Mouse (Mus musculus) embryonic facial prominence, embryonic 12.5 days (tissue): ENCODE measurements around the gene Ces4a. TPM values are rescaled to one million over a fixed set of nuclear protein-coding genes. Genes with fewer than 3 reads are reported as not detected.
"Not testable (repeated sequence)": the region's sequence is repeated elsewhere in the genome, so short reads cannot be mapped to it uniquely, and the experiment has no call there.

Experiments
- ATAC-seq: fragments of 200-750 bp; cut with Nextera tagmentation; 2 replicates; pipeline ENCODE4 v1.8.0; 2017; ENCODE audit not compliant: insufficient number of reproducible peaks, insufficient read depth, low FRiP score, low TSS enrichment
- H3K27ac ChIP-seq: fragments of 300-500 bp; sonication (generic); 2 replicates; pipeline ENCODE4 v1.5.1; 2016; ENCODE audit warnings: mild to moderate bottlenecking
- H3K27me3 ChIP-seq: fragments of 300-500 bp; sonication (generic); 2 replicates; pipeline ENCODE4 v1.6.1; 2016; ENCODE audit warnings: mild to moderate bottlenecking, moderate library complexity
- H3K36me3 ChIP-seq: fragments of 300-500 bp; sonication (generic); 2 replicates; pipeline ENCODE4 v1.6.1; 2016; ENCODE audit warnings: mild to moderate bottlenecking
- H3K4me1 ChIP-seq: fragments of 300-500 bp; sonication (generic); 2 replicates; pipeline ENCODE4 v1.6.1; 2016
- H3K4me2 ChIP-seq: fragments of 300-500 bp; sonication (generic); replicated peaks from 2 replicates; pipeline ENCODE4 v1.6.1; 2016; ENCODE audit warnings: mild to moderate bottlenecking, moderate library complexity
- H3K4me3 ChIP-seq: fragments of 300-500 bp; sonication (generic); 2 replicates; pipeline ENCODE4 v1.5.1; 2016; ENCODE audit warnings: mild to moderate bottlenecking
- H3K9ac ChIP-seq: fragments of 300-500 bp; sonication (generic); 2 replicates; pipeline ENCODE4 v1.6.1; 2016; ENCODE audit warnings: mild to moderate bottlenecking, moderate library complexity
- H3K9me3 ChIP-seq: fragments of 300-500 bp; sonication (generic); 2 replicates; pipeline ENCODE4 v1.6.1; 2016; ENCODE audit warnings: mild to moderate bottlenecking, moderate library complexity
- WGBS: fragments of 180-500 bp; shearing (Covaris S2); methylation state at CpG from one replicate; pipeline ENCODE4 v1.1.7; 2016; 5-methylcytosine and 5-hydroxymethylcytosine counted together
- polyA plus RNA-seq: library from polyadenylated mRNA; unstranded; fragments of >200 nt; fragmentation: Nextera tagmentation; extraction: Ambion mirVana; gene quantifications from 2 replicates; pipeline ENCODE4 v1.2.1, GENCODE M21; 2016

Gene Ces4a
- not detected in 2 replicates for polyA plus RNA-seq

DNA sequence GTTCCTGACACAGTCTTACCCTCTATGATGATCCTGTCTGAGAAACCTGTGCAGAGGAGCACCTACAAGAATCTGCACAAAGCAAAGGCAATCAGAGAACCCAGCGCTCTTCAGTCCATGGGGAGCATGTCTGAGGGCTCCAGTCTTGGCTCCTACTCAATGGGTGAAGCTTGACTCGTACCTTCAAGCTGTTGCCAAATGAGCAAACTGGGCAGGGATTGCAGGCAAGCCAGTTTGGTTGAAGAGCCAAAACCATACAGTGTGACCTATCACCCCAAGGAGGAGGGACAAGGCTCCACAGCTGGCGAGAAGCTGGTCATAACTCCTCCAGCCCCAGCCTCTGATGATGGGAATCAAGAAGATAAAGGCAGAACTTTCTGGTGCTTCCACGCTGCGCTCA is at the start of gene Ces4a:
Ces4a (plus strand) TSS at position 292 of the 400 bp plus-strand sequence.
- H3K4me3 ChIP-seq: no peak within 1 kb of the TSS
- no peak within 1 kb of the TSS for H3K9ac ChIP-seq
- no peaks in the 10 kb centered on the region for H3K27me3 ChIP-seq
- no peak within 1 kb of the TSS for H3K4me2 ChIP-seq
- no peaks in the 10 kb centered on the region for H3K36me3 ChIP-seq
- WGBS: 78% methylated on average over 5 of the region's 5 CpGs
- H3K27ac ChIP-seq: no peak within 1 kb of the TSS
- no peaks in the 10 kb centered on the region for H3K9me3 ChIP-seq
- no peak for ATAC-seq
- no peaks in the 10 kb centered on the region for H3K4me1 ChIP-seq

DNA sequence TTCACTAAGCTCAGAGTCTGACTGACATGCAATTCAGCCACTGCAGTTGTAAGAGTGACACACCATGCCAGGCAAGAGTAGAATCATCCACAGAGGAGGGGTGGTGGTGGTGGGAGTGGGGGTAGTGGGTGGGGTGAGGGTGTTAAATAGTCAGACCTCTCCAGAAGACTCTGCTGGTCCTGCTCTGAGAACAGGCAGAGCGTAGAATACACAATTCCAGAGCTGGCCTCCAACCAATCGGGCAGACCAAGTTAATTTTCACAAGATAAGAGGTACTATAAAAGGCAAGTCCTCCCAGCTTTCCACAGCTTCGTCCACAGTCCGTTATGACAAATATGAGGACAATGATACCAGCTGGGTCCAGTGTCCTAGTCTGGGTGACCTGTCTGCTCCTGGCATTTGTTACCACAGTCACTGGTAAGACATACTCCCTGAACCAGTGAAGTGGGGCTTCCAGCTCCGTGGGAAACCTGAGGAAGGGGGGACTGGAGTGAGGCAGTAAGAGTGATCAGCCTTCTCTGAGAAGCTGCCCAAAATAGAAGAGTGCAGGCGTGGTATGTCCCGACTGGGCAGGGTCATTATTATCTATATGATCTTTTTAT is 48.0 kb upstream of the Ces4a start, which contains the start of gene Ces3b:
Ces3b (plus strand) TSS at position 305 of the 602 bp plus-strand sequence.
- no peak within 1 kb of the TSS for H3K4me3 ChIP-seq
- no peak within 1 kb of the TSS for H3K9ac ChIP-seq
- no peak within 1 kb of the TSS for H3K27ac ChIP-seq
- no peaks in the 10 kb centered on the region for H3K36me3 ChIP-seq
- no peaks in the 10 kb centered on the region for H3K9me3 ChIP-seq
- no peak for ATAC-seq
- H3K4me1 ChIP-seq: no peaks in the 10 kb centered on the region
- 79% methylated on average over 7 of the region's 7 CpGs for WGBS
- no peaks in the 10 kb centered on the region for H3K27me3 ChIP-seq
- H3K4me2 ChIP-seq: no peak within 1 kb of the TSS

DNA sequence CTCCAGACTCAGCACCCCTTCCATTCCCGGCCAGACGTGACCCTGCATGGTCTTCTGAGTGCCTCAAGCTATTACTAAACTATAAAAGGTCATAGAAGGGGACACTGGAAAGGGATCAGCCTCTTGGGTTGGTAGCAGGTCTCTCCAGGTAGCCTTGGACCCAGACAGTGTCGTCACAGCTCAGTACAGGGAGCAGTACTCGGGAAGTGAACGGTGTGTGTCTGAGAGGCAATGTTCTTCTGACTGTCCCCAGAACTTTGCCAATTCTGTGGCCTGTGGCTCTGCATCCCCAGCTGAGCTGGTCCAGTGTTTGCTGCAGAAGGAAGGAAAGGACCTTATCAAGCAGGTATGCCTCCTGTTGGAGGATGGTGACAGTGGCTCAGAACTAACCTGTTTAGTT is 43.4 kb upstream of the Ces4a start:
- H3K36me3 ChIP-seq, H3K4me2 ChIP-seq, H3K4me1 ChIP-seq, H3K27ac ChIP-seq, H3K9me3 ChIP-seq, H3K4me3 ChIP-seq, ATAC-seq, H3K9ac ChIP-seq, H3K27me3 ChIP-seq: not testable (repeated sequence)
- WGBS: 85% methylated on average over 5 of the region's 5 CpGs

DNA sequence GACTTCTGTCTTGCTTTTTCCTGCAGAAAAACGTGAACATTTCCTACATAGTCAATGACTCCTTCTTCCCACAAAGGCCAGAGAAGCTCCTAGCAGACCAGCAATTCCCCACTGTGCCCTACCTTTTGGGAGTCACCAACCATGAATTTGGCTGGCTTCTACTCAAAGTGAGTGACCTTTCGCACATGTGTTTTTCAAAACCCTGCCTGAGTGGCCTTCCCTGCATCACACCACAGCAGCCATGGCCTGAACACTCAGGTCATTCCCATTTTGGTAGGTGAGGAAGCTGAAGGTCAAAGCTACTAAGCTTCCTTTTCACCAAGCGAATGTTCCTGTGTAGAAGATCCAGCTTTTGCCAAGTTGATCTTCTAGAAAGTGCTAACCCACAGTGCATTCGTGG is 43.0 kb upstream of the Ces4a start:
- Histone ChIP-seq H3K9ac (no peak overlapping the region), H3K27me3 (no peaks in the 10 kb centered on the region), H3K4me1 (no peaks in the 10 kb centered on the region), H3K4me3 (no peak overlapping the region), H3K36me3 (no peaks in the 10 kb centered on the region), H3K4me2 (no peak overlapping the region), H3K9me3 (no peaks in the 10 kb centered on the region), H3K27ac (no peak overlapping the region)
- ATAC-seq: no peak
- WGBS: 71% methylated on average over 4 of the region's 4 CpGs

DNA sequence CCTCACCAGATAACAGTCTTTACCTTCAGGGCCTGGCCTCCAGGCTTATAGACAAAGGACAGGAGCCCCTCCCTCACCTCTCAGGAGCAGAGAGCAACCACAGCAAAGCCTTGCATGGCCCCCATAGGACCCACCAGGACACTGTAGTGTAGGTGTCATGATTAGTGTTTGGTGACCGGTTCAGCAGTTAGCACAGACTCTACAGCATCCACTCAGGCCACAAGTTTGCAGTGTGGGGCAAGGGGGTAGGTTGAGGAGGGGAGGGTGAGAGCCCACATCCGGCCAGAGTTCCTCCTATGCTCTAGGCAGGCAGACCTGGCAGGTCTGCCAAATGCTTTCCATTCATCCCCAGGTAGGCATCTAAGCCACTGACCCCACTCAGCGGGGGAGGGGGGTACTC is 37.6 kb upstream of the Ces4a start:
- Histone ChIP-seq H3K27ac (no peak overlapping the region), H3K9me3 (no peaks in the 10 kb centered on the region), H3K36me3 (no peaks in the 10 kb centered on the region), H3K9ac (no peak overlapping the region), H3K4me2 (no peak overlapping the region), H3K27me3 (no peaks in the 10 kb centered on the region), H3K4me1 (no peaks in the 10 kb centered on the region), H3K4me3 (no peak overlapping the region)
- 79% methylated on average over 3 of the region's 3 CpGs for WGBS
- ATAC-seq: no peak

DNA sequence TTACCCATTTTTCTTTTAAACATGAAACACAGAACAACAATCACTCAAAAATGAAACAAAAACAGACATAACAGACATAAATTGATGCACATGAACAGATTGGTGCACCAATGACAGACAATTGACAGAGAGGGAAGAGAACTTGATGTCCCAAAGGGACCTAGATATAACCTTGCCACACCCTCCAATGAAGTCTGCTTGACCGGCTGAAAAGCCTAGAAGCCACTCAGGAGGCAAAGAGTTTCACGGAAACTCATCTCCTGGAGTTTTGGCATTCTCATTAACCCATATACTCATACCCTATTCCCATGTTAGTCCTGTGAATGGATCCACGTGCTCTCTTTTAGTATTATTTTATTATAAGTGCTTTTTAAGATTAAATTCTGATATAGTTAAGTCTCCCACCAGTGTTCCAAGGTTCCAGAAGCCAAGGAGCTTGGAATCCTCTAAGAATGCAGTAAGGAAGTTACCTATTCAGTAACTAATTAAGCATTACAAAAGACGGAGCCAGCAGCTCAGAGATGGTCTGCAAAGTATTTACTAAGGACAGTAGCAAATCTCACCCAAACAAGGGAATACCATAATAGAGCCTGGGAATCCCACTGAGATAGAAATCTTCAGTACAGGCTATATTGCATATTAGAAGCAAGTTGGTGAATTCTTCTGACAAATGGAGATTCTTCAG is 29.4 kb upstream of the Ces4a start:
- H3K4me1 ChIP-seq, H3K4me3 ChIP-seq, H3K9ac ChIP-seq, H3K27me3 ChIP-seq, H3K36me3 ChIP-seq, H3K27ac ChIP-seq, H3K9me3 ChIP-seq, H3K4me2 ChIP-seq, ATAC-seq: not testable (repeated sequence)
- WGBS: 73% methylated on average over 4 of the region's 4 CpGs

DNA sequence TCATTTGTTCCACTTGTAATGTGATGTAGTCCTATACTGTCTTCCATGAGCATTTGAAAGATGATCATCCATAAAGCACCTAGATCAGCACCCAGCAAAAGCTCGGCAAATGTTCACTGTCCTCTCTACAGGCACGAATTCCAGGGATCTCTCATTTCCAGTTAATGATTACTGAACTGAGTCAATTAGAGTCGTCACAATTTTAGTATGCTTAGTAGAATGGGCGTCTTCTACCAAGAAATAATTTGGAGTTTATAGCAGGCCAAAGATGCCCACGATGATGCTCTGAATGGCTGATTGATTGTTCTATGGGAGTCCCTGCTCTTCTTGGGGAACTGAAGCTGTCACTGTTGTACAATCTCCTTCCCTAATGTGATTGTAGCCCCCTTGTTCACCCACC is 27.9 kb upstream of the Ces4a start:
- 76% methylated on average over 5 of the region's 5 CpGs for WGBS
- not testable (repeated sequence) for H3K4me1 ChIP-seq, H3K9me3 ChIP-seq, H3K4me2 ChIP-seq, H3K4me3 ChIP-seq, H3K27me3 ChIP-seq, H3K36me3 ChIP-seq, H3K9ac ChIP-seq, ATAC-seq, H3K27ac ChIP-seq

DNA sequence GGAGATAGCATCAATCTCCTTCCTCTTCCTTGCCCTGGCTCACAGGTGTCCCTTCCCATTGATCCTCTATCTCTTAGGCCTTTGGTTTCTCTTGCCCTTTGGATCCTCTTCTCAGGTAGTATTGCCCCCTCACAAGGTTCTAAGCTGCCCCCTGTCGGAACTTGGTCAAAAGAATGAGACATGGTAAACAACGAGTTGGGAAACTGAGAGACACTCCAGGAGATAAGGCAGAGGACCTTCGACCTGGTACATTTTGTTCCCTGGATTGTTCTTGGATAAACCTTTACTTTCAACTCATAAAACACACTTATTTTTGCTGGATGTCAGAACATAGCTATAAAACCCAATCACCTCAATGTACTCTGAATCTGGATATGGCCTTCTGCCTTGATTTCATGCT is 27.4 kb upstream of the Ces4a start:
- ATAC-seq: no peak
- no peaks in the 10 kb centered on the region for H3K4me1 ChIP-seq
- H3K9me3 ChIP-seq: no peaks in the 10 kb centered on the region
- H3K4me3 ChIP-seq: no peak overlapping the region
- no peaks in the 10 kb centered on the region for H3K36me3 ChIP-seq
- H3K27ac ChIP-seq: no peak overlapping the region
- no peak overlapping the region for H3K9ac ChIP-seq
- H3K27me3 ChIP-seq: no peaks in the 10 kb centered on the region
- no peak overlapping the region for H3K4me2 ChIP-seq
- WGBS: 91% methylated on average over 3 of the region's 3 CpGs

DNA sequence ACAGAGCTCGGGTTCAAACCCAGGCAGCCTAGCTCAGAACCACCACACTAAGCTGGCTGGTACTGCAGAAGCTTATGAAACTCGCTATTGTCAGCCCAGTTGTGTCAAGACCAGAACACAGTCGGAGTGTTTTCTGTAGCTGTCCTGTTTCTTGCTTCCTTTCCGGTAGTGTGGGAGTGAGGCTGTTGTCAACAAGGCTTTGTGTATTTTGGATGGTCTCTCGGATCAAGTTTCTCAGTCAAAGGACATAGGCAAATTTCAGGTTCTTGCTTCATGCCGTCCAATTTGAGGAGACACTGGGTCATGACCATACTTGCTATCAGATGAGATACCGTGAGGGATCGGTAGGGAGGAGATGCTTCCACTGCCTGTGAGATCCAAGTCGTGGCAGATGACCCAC is 1.7 kb upstream of the Ces4a start:
- no peaks in the 10 kb centered on the region for H3K9me3 ChIP-seq
- no peak for ATAC-seq
- no peak overlapping the region for H3K27ac ChIP-seq
- H3K36me3 ChIP-seq: no peaks in the 10 kb centered on the region
- H3K4me3 ChIP-seq: no peak overlapping the region
- H3K4me2 ChIP-seq: no peak overlapping the region
- no peaks in the 10 kb centered on the region for H3K27me3 ChIP-seq
- no peak overlapping the region for H3K9ac ChIP-seq
- H3K4me1 ChIP-seq: no peaks in the 10 kb centered on the region
- WGBS: 84% methylated on average over 9 of the region's 9 CpGs

DNA sequence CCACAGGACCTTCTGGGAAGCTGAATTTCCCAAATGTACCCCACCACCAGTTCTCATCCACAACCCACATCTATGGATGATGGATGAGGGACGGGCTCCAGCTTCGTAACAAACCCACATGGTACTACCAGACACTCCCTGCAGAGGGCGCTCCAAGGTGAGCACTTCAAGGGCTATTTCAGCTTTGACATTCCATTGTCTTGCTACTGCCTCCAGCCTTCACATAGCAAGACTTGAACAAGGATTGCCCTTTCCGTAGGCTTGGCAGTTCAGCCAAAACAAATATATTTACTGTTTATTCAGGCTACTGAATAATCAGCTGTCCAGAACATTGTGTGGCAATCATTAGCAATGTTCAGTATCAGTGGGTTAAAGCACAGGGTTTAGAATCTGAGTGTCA is 6.8 kb downstream of the Ces4a start:
- 22% methylated on average over 4 of the region's 4 CpGs for WGBS
- no peak overlapping the region for H3K27ac ChIP-seq
- ATAC-seq: no peak
- H3K9me3 ChIP-seq: no peaks in the 10 kb centered on the region
- no peak overlapping the region for H3K4me2 ChIP-seq
- H3K9ac ChIP-seq: no peak overlapping the region
- H3K27me3 ChIP-seq: no peaks in the 10 kb centered on the region
- H3K4me3 ChIP-seq: no peak overlapping the region
- no peaks in the 10 kb centered on the region for H3K36me3 ChIP-seq
- H3K4me1 ChIP-seq: no peaks in the 10 kb centered on the region

DNA sequence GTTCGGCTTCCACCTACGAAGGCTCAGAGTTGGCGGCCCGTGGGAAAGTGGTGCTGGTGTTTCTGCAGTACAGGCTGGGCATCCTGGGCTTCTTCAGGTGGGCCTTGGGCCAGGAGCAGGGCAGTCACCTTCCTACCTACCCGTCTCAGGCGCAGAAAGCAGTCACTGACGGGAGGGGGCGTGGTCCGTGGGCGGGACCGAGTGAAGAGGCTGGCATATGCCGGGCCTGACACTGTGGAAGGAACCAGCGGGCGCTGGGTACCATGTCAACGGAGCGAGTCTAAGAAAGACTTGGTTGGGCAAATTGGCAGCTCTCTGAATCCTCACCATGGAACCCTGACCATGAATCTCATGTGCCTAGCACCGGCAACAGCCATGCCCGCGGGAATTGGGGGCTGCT is 10.8 kb downstream of the Ces4a start:
- ATAC-seq: 0 out of 2 replicates have a peak, but pooled peaks have one; percentile 15
- Histone ChIP-seq H3K4me3 (no peak overlapping the region), H3K9ac (no peak overlapping the region), H3K4me2 (no peak overlapping the region), H3K36me3 (no peaks in the 10 kb centered on the region), H3K4me1 (no peaks in the 10 kb centered on the region), H3K9me3 (no peaks in the 10 kb centered on the region), H3K27ac (no peak overlapping the region), H3K27me3 (no peaks in the 10 kb centered on the region)
- WGBS: 40% methylated on average over 19 of the region's 19 CpGs

DNA sequence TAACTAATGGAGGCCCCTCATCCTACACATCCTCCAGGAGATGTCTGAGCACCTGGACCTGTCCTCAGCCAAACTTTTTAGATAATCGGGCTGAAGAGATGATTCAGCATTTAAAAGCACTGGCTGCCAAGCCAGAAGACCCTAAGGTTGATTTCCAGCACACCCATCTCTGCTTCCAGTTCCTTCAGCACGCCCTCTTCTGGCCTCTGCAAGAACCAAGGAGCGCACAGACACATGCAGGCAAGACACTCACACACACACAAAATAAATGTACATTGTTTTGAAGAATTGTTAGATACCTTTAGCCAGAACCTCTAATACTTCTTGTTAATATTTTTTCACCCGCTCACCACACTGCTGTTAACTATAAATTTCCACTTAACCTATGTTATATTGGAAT is 20.1 kb downstream of the Ces4a start:
- Histone ChIP-seq H3K36me3 (no peaks in the 10 kb centered on the region), H3K4me1 (peaks cover 10% of the 10 kb centered on the region), H3K9ac (no peak overlapping the region), H3K9me3 (no peaks in the 10 kb centered on the region), H3K27me3 (peaks cover 14% of the 10 kb centered on the region), H3K4me3 (no peak overlapping the region), H3K27ac (no peak overlapping the region), H3K4me2 (no peak overlapping the region)
- no peak for ATAC-seq
- WGBS: 49% methylated on average over 4 of the region's 4 CpGs
